Mouse (Mus musculus) lung, postnatal 0 days (tissue): Measurements from ENCODE around the gene Stox1.

Source experiments
- CTCF ChIP-seq: IDR thresholded peaks from 2 replicates; pipeline ENCODE4 v1.5.1; 2016; ENCODE audit warnings: antibody characterized with exemption, mild to moderate bottlenecking
- EP300 ChIP-seq: IDR thresholded peaks from 2 replicates; pipeline ENCODE4 v1.6.1; 2016; ENCODE audit warnings: antibody characterized with exemption, mild to moderate bottlenecking, control low read depth

GRCm38 (mm10) chr10:62692244-62692643 is 33.7 kb downstream of the Stox1 start:
- no peak for TF ChIP-seq CTCF
- no peak for TF ChIP-seq EP300
